Mouse (Mus musculus) central nervous system, embryonic 11.5 days (tissue): ENCODE data around the gene Mcf2. TPM values are rescaled to one million over a fixed set of nuclear protein-coding genes. Genes with fewer than 3 reads are reported as not detected.

ENCODE experiments used
- polyA plus RNA-seq: library from polyadenylated mRNA; depleted of rRNA; stranded (reverse); fragments of >200 nt; gene quantifications from 2 replicates; pipeline ENCODE4 v1.2.3, GENCODE M21; 2012; rRNA removed

Gene Mcf2
- polyA plus RNA-seq = 0.43 and 0.48 TPM in 2 replicates

GRCm38 (mm10) chrX:60178744-60179458 is at the start of gene Mcf2:
Mcf2 (minus strand) TSS chrX:60179089.

Other genes starting within 250 kb of the Mcf2 start
- 0.01 TPM in 1 of 2 replicates, not detected in the other for gene F9, start 179.6 kb downstream of the Mcf2 start, polyA plus RNA-seq